Mouse (Mus musculus) cerebellum, postnatal 36 days (tissue): ENCODE data around the gene Rassf5.
"Not testable (repeated sequence)": the region's sequence is repeated elsewhere in the genome, so short reads cannot be mapped to it uniquely, and the experiment has no call there.

Experiments used
- DNase-seq, 2 experiments: peaks; one replicate each; pipeline ENCODE4 v3.0.0; 2021 to 2022; ENCODE audit warnings: mixed read lengths in 2 of 2

Gene Rassf5

DNA sequence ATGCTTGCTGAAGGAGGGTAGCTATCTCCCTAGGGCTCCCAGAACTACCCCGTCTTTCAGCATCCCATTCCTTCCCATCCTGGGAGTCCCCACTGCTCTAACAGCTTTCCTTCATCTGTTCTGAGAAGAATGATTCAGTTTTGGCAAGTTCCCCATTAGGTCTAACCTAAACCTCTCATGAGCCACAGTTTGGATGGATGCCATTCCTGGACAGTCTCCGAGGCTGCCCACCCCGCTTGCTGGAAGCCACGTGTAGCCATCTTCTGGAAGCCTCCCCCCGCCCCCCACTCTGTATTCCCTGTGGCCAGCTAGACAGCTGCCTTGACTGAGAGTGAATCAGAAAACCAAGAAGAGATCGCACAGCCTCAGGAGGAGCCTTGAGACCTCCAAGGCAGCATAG is 12.2 kb upstream of the Rassf5 start:
- no peak for DNase-seq

DNA sequence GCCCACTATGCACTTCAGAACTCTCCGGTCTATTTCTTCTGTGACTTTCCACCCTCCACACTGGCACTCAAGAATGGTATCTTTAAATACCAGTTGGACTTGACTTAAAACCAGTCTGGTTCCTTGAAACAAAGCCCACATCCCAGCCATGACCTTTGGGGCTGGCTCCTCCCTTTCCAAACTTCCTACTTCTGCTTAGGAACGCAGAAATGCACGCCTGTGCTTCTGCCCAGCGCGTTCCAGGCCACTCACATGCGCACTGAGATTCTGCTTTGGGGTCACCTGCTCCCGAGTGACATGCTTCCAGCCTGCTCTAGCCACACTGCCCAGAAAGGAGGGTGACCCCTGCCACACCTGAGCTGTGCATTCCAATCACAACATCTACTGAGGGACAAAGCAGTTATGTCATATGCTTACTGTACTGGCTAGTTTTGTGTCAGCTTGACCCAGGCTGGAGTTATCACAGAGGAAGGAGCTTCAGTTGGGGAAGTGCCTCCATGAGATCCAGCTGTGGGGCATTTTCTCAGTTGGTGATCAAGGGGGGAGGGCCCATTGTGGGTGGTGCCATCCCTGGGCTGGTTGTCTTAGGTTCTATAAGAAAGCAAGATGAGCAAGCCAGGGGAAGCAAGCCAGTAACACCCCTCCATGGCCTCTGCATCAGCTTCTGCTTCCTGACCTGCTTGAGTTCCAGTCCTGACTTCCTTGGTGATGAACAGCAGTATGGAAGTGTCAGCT is 7.6 kb upstream of the Rassf5 start:
- DNase-seq, result not testable (repeated sequence)

DNA sequence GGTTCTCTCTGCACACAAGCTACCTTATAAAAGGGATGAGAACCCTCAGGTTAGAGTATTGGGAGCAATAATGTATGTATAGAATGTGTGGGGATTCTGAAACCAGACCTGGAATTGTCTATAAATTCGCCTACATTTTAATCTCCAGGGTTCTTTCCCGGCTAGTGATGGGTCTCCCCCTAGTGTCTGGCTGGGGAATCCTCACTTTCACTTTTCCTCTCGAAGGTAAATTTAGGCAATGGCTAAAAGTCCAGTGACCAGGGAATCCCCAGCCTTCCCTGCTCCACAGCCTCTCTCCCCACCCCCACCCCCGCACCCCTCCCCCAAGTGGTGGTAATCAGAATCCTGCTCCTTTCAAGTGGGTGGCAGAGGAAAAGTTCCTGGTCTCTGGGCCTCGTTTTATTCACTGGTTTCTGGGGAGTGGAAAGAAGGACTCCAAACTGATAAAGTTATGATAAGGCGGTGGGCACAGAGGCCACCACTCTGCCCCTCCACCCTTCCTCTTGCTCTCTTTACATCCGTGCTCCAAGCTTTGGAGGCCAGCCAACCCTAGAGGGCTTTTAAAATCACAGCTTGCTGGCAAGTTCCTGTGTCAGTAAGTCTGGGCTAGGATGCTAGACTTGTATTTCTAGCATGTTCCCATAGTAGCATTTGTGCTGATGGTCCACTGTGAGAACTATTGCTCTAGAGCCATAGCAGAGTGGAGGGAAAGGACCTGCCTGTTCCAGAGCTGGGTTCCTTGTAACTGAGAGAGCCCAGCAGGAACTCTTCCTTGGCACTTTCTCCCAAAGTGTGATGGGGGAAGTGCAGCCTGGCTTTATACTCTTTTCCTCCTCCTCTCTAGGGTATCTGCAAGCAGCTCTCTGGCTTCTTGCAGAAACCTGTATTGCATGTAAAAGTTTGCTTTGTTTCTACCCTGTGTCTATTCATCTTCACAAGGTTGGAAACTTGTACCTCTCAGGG is 1.7 kb upstream of the Rassf5 start:
- DNase-seq, result peak; percentile 60 to 68

DNA sequence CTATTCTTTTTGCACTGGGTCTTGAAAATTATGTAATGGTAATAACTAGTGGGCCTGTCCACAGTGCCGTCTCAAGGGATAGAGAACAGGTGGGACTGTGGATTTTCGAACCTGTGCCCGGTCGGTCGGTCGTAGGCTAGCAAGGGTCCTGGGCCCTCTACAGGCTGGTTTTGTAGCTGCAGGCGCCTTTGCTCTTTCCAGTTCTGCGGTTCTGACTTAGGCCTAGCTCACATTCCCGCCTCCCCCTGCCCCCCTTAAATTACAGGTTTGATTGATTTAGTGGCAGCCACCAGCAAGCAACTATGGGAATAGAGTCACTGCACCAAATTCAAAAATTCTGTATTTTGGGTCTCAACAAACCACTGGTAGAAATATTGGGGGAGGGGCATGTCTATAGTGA is 868 bp upstream of the Rassf5 start:
- peak; percentile 63 to 64 for DNase-seq

DNA sequence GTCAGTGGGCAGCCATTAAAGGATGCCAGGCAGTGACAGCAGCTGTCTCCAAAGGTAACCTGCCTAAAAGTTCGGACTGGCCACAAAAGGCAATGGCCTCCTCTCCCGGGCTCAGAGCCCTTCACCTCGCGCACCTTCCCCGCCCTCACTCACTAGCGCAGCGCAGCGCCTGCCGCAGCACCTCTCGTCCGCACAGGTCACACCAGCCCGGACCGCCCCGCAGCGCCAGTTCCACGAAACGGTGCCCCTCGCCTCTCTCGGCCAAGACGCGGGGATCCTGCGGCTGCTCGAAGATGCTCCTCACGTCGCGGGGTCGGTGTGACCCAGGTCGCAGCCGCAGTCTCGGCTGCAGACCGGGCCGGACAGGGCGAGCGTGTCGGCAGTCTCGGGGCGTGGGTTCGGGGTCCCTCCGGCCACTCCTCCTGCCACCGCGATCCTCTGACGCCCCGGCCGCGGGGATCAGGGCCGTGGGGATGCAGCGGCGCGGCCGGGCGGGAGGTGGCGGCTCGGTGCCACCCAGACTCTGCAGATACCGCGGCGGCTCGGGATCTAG is 446 bp downstream of the Rassf5 start:
- peak; percentile 50 to 53 for DNase-seq

DNA sequence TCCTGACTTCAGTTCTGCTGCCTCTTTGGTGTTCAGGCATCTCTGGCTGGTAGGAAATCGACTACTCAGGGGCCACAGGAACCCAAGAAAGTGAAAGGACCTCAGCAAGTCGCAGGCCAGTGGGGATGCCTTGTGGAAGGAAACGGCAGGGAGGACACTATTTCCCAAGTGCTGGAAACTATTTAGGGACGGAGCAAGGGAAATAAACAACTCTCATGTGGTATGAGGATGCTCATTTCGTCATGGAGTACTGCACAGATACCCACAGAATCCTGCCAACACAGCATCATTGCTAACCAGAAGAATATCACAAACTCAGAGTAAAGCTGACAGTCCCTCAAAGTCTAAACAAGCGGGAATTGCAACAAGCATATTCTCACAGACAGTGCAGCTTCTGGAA is 2.1 kb downstream of the Rassf5 start:
- DNase-seq, result no peak

DNA sequence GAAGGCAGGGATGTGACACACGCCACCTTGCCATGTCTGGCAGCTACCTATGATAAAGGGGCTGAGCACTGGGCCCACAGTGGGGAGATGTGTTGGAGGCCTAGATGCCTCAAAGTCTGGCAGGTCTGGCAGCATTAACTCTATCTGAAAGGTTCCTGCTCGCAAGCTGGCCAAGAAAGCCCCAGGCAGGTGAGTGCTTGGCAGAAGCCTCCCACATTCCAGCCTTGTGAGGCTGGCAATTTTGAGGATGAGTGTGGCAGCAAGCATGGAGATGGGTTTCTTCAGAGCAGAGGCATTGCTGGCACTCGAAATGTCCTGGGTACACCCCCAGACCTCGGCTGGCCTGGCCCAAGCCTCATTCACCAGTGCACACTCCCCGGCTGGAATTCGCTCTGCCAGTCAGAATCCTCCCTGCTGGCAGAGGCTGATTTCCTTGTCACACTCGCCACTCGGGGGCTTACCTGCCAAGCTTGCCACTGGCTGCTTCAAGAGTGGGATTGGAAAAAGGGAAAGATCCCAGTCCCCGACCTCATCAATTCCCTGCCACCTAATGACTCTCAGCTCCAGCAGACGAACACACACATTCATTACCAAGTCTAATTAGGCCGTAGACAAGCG is 5.4 kb downstream of the Rassf5 start:
- peak; percentile 46 to 49 for DNase-seq

DNA sequence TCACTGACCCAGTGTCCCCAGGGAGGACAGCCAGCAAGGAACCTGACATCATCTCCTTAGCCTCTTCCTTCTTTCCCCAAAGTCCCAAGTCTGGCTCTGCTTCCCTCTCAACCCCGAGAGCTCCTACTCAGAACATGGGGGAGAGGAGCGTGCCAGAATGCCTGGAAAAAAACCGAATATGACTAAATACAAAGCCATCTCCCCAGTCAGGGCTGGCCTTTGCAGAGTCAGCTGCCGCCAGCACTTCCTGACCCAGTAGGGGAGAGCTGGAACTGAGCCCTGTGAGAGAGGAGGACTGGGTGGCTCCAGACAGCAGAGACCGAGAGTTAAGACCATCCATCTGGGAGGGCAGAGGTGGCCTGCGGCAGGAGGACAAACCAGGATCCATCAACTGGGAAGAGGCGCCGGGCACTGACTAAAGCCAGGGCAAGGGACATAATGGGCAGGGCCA is 6.1 kb downstream of the Rassf5 start:
- DNase-seq, result peak; percentile 56 to 60

DNA sequence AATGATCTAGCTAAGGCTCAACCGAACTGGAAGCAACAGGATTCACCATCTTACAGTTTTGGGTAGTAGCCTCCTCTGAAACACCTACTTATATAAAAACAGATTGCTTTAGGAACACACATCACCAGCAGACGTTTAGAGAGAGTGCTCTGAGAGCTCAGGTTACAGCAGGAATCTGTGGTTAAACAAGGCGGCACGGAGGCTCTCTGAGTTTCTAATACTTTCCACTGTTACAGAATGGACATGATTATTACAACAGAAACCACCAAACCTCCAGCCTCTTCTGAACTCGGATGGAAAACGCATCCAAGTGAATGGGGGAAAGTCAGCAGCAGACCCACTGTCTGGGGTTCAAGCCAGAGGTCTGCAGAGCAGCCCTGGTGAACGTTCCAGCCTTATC is 9.0 kb downstream of the Rassf5 start:
- DNase-seq, result no peak

DNA sequence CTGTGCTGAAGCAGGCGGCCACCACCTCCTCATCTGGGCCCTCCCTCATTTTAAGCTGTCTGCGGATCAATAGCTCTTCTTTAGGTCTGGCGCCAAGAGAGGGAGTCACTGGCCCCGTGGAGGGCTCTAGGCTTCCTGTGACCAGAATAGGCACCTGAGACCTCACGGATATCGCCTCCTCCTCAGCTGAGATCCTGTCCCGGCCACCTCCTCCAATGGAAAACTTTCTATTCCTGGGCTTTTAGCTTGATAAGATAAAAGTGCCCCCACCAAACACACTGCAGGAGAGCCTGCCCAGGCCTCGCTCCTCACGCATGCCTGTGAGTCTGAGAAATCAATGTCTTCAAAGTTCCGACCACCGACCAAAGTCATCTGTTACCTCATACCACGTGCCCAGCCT is 11.5 kb downstream of the Rassf5 start:
- DNase-seq, result no peak

DNA sequence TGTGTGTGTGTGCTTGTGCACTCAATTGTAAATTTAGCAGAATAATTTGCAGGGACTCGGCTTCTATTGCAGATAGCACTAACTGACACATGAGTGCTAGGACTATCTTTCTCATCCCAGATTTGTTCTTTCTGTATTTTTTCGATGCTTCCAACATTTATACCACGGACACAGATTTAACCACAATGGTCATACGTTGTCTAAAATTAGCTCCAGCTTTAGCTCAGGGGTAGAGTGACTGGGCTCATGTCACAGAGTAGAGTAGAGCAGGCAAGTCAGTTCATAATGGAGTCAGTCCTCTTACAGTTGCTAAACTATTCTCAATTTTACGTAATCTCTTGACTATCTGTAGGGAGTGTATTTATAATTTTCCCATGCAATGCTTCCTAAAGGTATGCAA is 16.4 kb downstream of the Rassf5 start:
- no peak for DNase-seq

DNA sequence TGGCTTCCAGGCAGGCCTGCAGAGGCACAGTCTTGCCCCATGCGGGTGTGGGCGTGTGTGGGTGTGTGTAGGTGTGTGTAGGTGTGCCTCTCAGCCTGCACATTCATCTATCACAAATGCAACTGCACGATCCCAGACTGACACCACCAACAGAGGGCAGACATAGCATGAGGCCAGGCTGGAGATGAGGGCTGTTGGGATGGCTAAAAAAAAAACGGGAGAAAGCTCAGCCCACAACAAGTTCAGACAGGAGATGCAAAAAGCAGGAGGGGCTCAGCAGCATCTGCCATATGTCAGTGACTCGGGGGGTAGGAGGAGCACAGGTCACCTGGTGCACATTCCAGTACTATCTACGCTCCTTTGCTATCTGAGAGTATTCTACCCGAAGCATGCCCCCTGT is 16.8 kb downstream of the Rassf5 start:
- DNase-seq, result no peak

DNA sequence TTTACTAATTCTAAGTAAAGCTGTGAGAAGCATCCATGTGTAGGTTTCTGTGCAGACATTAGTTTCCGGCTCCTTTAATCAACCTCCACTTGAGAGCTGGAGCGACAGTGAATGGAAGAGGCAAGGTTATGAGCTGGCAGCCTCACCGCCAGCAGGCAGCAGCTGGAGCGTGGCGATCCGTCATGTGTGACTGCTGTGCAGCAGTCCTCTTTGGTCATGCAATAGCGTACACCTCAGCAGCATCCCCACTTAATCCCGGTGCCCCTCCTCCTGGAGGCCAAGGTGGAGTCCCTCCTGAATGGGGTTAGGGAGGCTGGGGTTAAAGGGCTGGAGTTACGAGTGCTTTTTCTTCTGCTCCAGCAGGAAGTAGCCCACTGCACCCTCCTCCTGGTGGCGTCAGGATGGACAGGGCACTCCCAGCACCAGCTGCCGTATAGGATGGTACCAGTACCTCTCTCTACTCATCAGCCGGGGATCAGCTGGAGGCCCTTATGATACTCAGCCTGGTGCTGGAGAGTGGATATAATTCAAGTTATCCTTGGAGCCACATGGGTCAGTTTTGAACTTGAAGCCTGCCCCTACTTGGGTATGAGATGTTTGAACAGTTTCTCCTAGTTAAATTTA is 20.1 kb downstream of the Rassf5 start:
- DNase-seq, result no peak

DNA sequence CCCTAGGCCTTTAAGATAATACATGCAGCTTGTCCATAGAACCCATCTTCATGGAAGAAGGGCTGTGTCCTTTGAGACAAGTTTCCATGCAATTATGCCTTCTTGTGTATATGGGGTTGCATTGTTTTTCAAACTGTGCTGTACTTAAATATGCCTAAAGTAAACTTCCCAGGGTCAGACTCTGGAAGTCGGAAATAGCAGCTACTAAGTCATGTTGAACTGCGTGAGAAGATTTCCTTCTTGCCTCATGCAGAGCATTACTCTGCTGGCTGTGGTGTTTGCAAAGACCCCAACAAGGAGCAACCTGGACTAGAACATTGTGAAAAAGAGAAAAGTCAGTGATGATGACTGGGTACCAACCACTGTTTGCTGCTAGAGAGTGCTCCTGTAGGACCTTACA is 21.7 kb downstream of the Rassf5 start:
- no peak for DNase-seq

DNA sequence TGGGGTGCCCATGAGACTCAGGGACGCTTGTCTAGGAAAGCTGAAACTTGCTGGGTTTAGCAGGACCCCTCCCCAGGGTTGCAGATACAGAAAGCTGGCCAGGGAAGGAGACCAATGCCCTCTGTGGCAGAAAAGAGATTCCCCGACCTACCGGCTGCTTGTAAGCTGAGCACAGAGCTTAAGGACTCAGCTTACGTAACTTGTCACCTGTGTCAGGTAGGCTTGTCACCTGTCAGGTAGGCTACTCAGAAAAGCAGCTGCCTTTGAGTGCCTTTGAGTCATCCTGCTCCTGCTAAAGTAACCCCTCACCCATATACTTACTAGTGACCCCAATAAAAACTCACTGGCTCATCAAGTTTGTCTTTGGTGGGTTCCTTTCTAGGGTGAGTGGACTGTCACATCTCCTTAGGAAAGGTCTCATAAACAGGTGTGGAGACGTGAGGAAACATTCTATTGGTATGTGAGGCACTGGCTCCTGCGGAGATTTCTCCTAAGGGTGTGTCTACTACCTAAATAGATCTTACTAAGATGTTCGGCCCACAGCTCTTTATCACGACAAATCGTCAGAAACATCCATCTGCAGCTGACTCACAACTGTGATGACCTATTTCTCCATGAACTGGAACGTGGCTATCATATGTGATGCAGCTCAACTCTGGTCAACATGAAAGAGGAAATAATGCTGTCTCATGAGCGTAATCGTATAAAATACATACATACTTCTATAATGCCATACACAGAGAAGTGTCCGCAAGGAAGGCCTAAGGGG is 23.1 kb downstream of the Rassf5 start:
- no peak for DNase-seq

DNA sequence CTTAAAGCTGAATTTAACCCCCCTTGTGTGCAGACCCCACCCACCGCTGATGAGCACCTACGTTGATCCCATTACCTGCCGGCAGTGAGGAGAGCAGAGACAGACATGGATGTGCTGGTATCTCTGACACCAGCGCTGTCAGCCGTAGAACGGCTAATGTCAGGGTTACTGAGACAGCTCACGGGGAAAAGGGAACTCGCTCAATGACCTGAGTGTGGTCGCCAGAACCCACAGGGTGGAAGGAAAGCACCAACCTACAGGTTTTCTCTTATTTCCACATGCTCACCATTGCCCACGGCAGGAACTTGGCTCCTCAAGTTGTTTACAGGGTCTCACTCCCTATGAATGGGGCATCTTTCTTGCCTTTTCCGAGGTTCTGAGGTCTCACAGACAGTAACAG is 26.1 kb downstream of the Rassf5 start:
- DNase-seq, result no peak

DNA sequence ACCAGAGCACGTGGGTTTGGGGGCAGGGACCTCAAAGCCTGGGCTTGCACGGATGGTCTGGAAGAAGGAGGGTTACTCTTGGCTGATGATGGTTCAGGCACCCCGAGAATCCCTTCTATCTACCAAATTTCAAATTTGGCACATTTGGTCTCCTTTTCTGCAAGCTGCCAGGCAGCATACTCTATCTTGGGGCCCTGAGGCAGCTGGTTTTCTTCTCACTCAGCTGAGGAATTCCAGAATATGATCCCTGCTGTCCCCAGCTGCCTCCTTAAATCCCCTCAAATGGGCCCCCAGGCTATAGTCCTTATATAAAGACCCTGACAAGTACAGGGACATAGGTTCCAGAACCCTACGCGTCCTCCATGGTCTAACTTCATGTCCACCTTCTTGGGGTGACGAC is 31.7 kb downstream of the Rassf5 start:
- DNase-seq, result no peak

DNA sequence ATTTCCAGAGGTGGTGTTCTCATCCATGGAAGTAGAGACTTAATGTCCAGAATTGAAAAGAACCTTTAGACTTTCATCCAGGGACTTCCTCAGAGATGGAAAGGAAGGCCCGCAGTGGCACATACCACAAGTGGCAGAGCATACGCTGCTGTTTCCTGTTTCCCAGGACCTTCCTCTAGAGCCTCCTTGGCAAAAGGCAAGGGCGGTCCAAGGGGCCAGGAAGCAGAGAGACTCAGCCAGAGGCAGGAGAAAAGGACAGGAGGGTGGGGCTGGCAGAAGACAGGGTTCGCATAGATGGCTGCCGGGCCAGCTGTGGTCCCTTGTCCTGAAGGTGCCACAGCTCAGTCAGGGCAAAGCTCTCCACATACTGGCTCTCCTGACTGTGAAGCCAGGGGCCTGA is 32.1 kb downstream of the Rassf5 start:
- no peak for DNase-seq

DNA sequence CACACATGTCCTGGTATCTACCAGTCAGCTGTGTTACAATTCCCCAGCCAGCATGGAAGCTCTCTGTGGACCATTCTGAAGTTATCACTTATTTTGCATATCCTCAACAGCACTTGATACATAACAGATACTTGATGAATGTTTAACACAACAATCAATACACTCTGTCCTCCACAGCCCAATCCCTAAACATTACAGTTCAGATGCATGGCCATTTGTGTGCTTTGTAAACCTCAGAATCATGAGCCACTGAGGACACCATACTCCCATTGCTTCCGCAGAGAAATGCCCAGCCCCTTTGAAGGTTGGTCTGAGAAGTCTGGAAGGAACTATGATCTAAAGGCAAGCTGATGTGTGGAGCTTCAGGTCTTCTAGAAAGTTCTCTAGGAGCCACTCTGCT is 33.4 kb downstream of the Rassf5 start:
- DNase-seq, result no peak

DNA sequence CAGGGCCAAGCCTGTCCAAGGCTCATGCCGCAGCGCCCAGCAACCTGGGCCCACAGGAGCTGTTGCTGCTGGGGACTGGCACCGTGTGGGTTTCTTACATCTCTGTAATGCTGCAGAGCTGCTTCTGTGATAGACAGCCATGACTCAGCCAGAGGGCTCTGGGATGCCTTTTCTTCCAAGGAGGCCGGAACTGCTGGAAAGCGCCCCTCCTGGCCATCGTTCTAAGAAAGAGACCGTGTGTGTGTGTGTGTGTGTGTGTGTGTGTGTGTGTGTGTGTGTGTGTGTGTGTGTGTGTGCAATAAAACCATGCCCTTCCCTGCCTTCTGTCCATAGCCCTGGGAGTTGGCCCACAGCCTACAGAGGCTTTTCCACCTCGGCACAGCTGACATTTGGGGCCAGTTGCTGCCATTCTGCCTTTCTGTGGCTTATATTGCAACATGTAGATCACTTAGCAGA is 35.1 kb downstream of the Rassf5 start:
- peak; percentile 38 to 53 for DNase-seq

DNA sequence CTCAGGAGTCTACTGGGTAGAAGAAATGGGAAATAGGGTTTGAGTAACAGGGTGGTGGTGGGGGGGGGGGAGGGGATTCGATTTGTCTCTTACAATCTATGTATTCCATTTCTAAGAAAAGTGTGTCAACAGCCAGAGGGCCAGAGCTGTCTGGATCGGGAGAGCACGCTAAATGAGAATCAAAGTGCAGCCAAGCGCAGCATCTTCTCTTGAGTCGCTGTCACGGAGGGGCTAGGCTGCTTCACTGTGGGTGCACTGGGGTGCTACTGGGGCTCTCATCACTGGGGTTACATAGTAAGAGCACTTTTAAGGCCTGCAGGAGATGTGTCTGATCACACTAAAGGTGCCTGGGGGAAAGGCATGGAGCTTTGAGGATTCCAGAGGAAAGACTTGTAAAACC is 36.3 kb downstream of the Rassf5 start:
- no peak for DNase-seq

DNA sequence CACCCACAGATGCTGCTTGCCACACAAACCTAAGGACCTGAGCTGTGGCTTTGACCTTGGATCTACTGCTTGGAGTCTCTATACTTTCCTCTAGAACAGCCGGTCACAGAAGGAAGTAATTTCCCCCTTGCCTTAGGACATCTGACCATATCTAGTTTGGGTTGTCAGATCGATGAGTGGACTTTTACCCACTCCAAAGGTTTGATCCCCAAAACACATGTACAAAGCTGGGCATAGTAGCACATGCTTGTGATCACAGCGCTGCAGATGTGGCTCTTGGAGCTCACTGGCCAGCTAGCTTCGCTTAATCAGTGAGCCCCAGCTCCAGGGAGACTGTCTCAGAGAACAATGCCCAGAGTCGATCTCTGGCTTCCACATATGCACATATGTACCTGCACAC is 37.0 kb downstream of the Rassf5 start:
- DNase-seq, result no peak
